Mouse (Mus musculus) thymus, adult 2 months (tissue): Measurements from ENCODE around the gene Ankrd49. TPM values are rescaled to one million over a fixed set of nuclear protein-coding genes. Genes with fewer than 3 reads are reported as not detected.

Experiments used
- DNase-seq: peaks from one replicate; pipeline ENCODE4 v3.0.0; 2021
- H3K27ac ChIP-seq: fragments of 200-500 bp; 2 replicates; pipeline ENCODE4 v1.5.1; 2012; ENCODE audit warnings: low read length, control low read depth; ENCODE audit not compliant: control insufficient read depth, insufficient read depth
- H3K27me3 ChIP-seq: fragments of 200-500 bp; 2 replicates; pipeline ENCODE4 v1.6.1; 2012; ENCODE audit warnings: mild to moderate bottlenecking, low read length, moderate library complexity, mixed read lengths; ENCODE audit not compliant: control insufficient read depth, insufficient read depth
- H3K36me3 ChIP-seq: fragments of 200-500 bp; 2 replicates; pipeline ENCODE4 v1.6.1; 2012; ENCODE audit warnings: mild to moderate bottlenecking, low read length, moderate library complexity; ENCODE audit not compliant: control insufficient read depth, insufficient read depth
- H3K4me1 ChIP-seq: fragments of 200-500 bp; replicated peaks from 2 replicates; pipeline ENCODE4 v1.6.1; 2012; ENCODE audit warnings: low read length; ENCODE audit not compliant: control insufficient read depth, insufficient read depth
- H3K4me3 ChIP-seq: fragments of 200-500 bp; 2 replicates; pipeline ENCODE4 v1.5.1; 2012; ENCODE audit warnings: mild to moderate bottlenecking, low read length, control low read depth, moderate library complexity; ENCODE audit not compliant: control insufficient read depth, insufficient read depth
- CTCF ChIP-seq: fragments of 200-500 bp; IDR thresholded peaks from 2 replicates; pipeline ENCODE4 v1.5.1; 2012; ENCODE audit warnings: mild to moderate bottlenecking, control low read depth, low read length, moderate library complexity, borderline replicate concordance; ENCODE audit not compliant: control insufficient read depth, poor library complexity, insufficient read depth; ENCODE audit errors: extremely low read depth
- POLR2A ChIP-seq: fragments of 200-500 bp; IDR thresholded peaks from 2 replicates; pipeline ENCODE4 v1.6.1; 2012; ENCODE audit warnings: mild to moderate bottlenecking, low read length, control low read depth, moderate library complexity; ENCODE audit not compliant: control insufficient read depth, poor library complexity, insufficient read depth; ENCODE audit errors: extremely low read depth
- WGBS: fragments of 180-500 bp; shearing (Covaris S2); methylation state at CpG from one replicate; pipeline ENCODE4 v1.1.7; 2018; 5-methylcytosine and 5-hydroxymethylcytosine counted together
- polyA plus RNA-seq: library from polyadenylated mRNA; depleted of rRNA; stranded (reverse); fragments of >200 nt; gene quantifications from 2 replicates; pipeline ENCODE4 v1.2.3, GENCODE M21; 2012; rRNA removed

Ankrd49 gene
- 10.2 and 10.9 TPM in 2 replicates for polyA plus RNA-seq

DNA sequence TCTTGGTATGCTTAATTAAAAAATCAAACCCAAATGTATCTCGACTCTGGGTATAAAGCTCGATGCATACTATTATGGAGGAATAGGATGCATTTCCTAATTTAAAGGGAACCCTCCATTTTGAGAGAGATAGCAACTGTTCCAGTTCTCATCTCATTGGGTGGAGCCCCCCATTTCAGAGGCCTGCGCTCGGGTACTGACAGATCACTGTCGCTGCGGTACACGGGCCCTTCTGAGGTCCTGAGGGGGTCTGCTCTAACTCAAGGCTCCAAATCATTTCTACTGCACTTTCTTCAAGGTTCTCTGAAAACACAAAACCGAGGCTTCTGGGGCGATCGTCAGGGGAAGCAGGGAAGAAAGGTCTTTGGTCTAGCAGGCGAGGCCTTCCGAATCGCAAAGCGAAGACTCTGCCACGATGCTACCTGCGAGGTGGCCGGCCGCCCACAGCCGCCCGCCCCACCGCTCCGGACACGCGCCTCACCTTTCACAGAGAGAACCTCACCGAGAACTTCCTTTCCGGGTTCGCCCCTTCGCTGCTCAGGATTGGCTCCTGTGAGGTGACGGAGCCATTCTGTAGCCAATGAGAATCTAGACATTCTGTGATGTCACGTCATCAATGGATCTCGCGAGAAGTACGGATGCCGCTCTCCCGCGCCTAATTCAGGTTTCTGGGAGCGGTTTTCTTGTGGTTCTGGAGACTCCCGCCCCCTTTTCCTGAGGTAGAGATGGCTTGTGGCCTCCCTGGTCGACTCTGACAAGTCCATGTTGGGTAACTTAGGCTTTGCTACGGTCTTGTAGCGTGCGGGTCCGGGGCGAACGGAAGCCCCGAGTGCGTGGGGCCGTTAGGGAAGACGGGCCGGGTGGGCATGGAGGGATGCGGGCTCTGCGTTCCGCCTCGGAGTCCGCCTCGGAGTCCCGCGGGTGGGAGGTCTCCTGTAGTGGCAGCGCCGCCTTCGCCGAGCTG is at the start of gene Ankrd49, which contains the start of gene Mre11a:
TSS of gene Ankrd49 (minus strand) at position 818 of the 964 bp plus-strand sequence.
TSS of gene Mre11a (plus strand) at position 616 of the 964 bp plus-strand sequence.
- peaks cover 28% of the 10 kb centered on the region for H3K36me3 ChIP-seq
- WGBS, result under 1% methylated on average over 62 of the region's 62 CpGs
- TF ChIP-seq CTCF, result 0 out of 2 replicates have a peak, but pooled peaks have one; percentile 5
- TF ChIP-seq POLR2A, result peak; percentile 57; the same call in 1 of the 2 replicates
- peak within 1 kb of the TSS; percentile 73 for H3K27ac ChIP-seq
- H3K27me3 ChIP-seq, result no peaks in the 10 kb centered on the region
- peak; percentile 89 for DNase-seq
- H3K4me1 ChIP-seq, result no peaks in the 10 kb centered on the region
- peak within 1 kb of the TSS; percentile 89 for H3K4me3 ChIP-seq

DNA sequence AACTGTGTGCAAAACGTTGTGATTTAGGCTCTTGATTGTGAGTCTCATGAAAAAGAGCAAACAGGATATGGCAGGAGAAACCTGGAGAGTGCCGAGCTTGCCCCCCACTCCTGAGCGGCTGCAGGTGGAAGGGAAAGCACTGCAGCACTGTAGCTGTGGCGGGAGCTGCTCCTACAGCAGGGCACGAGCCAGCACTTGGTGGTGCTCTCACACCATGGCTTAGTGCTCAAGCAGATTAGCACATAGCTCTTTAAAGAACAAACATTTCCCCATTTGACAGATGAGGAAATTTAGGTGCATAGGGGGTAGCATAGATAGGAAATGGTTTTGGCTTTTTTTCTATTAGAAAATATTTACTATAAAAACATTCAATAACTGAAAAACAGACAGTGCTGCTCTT is 47.4 kb upstream of the Ankrd49 start:
- no peak for TF ChIP-seq CTCF
- no peak for TF ChIP-seq POLR2A
- H3K36me3 ChIP-seq, result peaks cover 40% of the 10 kb centered on the region

DNA sequence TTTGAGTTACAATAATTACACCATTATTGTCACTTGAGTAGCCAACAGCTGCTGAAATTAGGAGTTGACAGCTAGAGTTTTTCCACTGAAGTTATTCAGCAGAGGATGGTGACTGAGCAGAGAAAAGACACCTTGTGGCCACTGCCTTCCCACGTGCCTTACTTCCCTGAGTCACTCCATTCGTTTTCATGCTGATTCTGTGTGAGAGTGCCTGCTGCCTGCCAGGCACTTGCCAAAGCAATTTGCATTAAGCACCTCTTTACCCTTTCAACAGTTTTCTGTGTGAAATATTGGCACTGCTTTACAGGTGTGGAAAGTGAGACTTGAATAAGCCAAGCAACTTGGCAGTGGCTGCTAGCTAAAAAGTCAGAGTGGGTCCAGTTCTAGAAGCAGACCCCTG is 43.2 kb upstream of the Ankrd49 start:
- H3K27me3 ChIP-seq, result no peaks in the 10 kb centered on the region
- no peak overlapping the region for H3K27ac ChIP-seq
- 90% methylated on average over 2 of the region's 2 CpGs for WGBS
- no peak for TF ChIP-seq POLR2A
- no peak for TF ChIP-seq CTCF
- no peak for DNase-seq
- H3K4me1 ChIP-seq, result no peaks in the 10 kb centered on the region
- no peak overlapping the region for H3K4me3 ChIP-seq
- H3K36me3 ChIP-seq, result peaks cover 33% of the 10 kb centered on the region

More for the DNA sequence above, 47.4 kb upstream of the Ankrd49 start:
- Histone ChIP-seq H3K27ac (no peak overlapping the region), H3K4me1 (no peaks in the 10 kb centered on the region), H3K4me3 (no peak overlapping the region), H3K27me3 (no peaks in the 10 kb centered on the region)
- no peak for DNase-seq
- 87% methylated on average over 5 of the region's 5 CpGs for WGBS

DNA sequence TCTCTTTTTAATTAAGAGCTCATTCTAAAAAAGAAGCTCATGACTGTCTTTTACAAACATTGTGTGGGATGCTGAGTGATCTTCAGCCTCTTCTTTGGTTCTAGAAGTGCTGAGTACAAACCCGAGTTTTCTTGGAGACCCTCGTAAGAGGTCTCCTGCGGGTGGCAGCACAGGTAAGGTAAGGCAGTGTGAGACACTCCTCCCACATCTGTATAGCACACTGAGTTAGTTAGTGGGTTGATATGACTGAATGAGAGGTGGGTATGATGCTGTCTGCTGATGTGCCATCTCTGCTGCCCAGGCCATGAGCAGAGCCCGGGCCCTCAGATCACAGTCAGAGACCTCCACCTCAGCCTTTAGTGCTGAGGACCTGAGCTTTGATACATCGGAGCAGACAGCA is 40.2 kb upstream of the Ankrd49 start:
- TF ChIP-seq POLR2A (no peak), CTCF (no peak)
- H3K27ac ChIP-seq, result no peak overlapping the region
- DNase-seq, result no peak
- peaks cover 29% of the 10 kb centered on the region for H3K36me3 ChIP-seq
- H3K4me1 ChIP-seq, result no peaks in the 10 kb centered on the region
- H3K27me3 ChIP-seq, result no peaks in the 10 kb centered on the region
- H3K4me3 ChIP-seq, result no peak overlapping the region
- WGBS, result 98% methylated on average over 5 of the region's 5 CpGs

DNA sequence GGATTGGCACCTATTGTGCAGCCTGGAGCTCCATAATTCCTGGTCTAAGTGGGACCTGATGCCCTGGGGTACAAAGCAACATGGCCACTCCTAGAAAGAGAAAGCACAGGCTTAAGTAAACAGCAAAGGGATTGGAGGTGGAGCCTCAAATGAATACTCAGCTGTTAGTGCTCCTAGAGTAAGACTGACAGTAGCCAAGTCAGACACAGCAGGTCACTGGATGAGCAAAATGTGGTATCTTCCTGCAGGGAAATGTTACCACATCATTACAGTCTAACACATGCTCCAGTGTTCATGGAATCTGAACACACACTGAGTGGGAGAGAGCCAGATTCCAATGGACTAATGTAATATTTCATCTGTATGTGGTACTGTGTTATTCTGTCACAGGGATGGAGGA is 36.7 kb upstream of the Ankrd49 start:
- Histone ChIP-seq H3K4me3 (no peak overlapping the region), H3K27ac (no peak overlapping the region), H3K27me3 (no peaks in the 10 kb centered on the region), H3K4me1 (no peaks in the 10 kb centered on the region), H3K36me3 (peaks cover 44% of the 10 kb centered on the region)
- TF ChIP-seq CTCF (no peak), POLR2A (no peak)
- no peak for DNase-seq

DNA sequence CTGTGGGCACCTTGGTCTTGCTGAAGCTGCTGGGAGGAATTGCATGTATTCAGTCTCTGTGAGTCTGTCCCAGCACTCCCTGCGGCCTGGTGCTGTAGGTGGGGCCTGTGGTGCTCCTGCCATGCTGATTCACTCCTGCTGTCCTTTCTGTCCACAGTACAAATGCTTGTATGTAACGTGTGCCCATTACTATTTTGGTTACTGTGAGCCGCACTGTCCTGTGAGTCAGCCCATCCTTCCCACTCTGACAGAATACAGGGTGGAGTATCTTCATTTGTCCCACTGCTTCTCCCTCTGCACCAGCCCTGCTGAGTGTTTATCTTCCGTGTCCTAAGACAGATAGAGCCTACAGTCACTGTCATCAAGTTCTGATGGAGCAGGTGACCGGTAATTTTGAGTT is 25.5 kb upstream of the Ankrd49 start:
- Histone ChIP-seq H3K36me3 (peaks cover 56% of the 10 kb centered on the region), H3K27me3 (no peaks in the 10 kb centered on the region), H3K4me3 (no peak overlapping the region), H3K27ac (no peak overlapping the region), H3K4me1 (no peaks in the 10 kb centered on the region)
- 96% methylated on average over 5 of the region's 5 CpGs for WGBS
- DNase-seq, result no peak
- TF ChIP-seq POLR2A (no peak), CTCF (no peak)

DNA sequence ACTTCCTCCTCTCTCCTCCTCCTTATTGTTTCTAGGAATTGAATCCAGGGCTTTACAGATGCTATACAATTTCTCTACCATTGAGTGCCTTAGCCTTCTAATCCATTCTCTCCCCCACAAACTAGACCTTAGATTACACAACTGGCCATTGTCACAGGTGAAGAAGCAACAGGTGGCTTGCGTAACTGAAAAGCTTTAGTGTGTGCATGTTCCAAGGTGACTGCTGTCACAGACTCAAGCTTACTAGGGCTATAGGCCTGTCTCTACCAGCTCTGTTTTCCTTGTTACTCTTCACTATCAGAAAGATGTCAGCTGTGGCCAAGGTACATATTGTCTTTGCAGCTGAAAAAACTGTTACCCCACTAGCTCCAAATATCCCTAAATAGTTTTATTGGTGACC is 22.1 kb upstream of the Ankrd49 start:
- no peak for DNase-seq

More for the DNA sequence above, 22.1 kb upstream of the Ankrd49 start:
- peaks cover 64% of the 10 kb centered on the region for H3K36me3 ChIP-seq
- H3K27me3 ChIP-seq, result no peaks in the 10 kb centered on the region
- 100% methylated on average over 1 of the region's 1 CpGs for WGBS
- H3K4me1 ChIP-seq, result no peaks in the 10 kb centered on the region
- no peak overlapping the region for H3K4me3 ChIP-seq
- TF ChIP-seq CTCF (no peak), POLR2A (no peak)
- H3K27ac ChIP-seq, result no peak overlapping the region
